Mouse (Mus musculus): Measurements from ENCODE around the gene Gm17545.

GRCm38 (mm10) chr9:22447213-22447612 lies 6.9 kb upstream of the Gm17545 start:
- no peak for TF ChIP-seq CTCF (IDR thresholded peaks at IDR 0.05; ENCODE audit: borderline replicate concordance, insufficient read depth, low read length)
- TF ChIP-seq POLR2A (IDR thresholded peaks at IDR 0.05; ENCODE audit: low read depth, low read length): no peak
